Mouse (Mus musculus) C2C12 (cell line): ENCODE data around the gene Minpp1. TPM values are rescaled to one million over a fixed set of nuclear protein-coding genes. Genes with fewer than 3 reads are reported as not detected.

Experiments used
- H3K27me3 ChIP-seq: one replicate; pipeline ENCODE4 v1.6.1; 2011; ENCODE audit not compliant: control insufficient read depth, insufficient read depth, insufficient read length
- H3K36me3 ChIP-seq: one replicate; pipeline ENCODE4 v1.6.1; 2011; ENCODE audit not compliant: control insufficient read depth, insufficient read depth
- H3K4me3 ChIP-seq: one replicate; pipeline ENCODE4 v1.5.1; 2011; ENCODE audit warnings: mild to moderate bottlenecking, control low read depth; ENCODE audit not compliant: poor library complexity, insufficient read depth, severe bottlenecking
- H3K79me2 ChIP-seq: one replicate; pipeline ENCODE4 v1.6.1; 2011; ENCODE audit not compliant: control insufficient read depth, insufficient read depth
- H3K79me3 ChIP-seq: one replicate; pipeline ENCODE4 v1.6.1; 2011; ENCODE audit warnings: low read depth, control low read depth
- H3ac ChIP-seq: one replicate; pipeline ENCODE3; 2011; ENCODE audit warnings: low read depth; ENCODE audit not compliant: control insufficient read depth, insufficient read length
- CEBPB ChIP-seq: IDR thresholded peaks from one replicate; pipeline ENCODE4 v1.6.1; 2011; ENCODE audit warnings: low read depth, mild to moderate bottlenecking, control low read depth, moderate library complexity
- CTCF ChIP-seq: IDR thresholded peaks from one replicate; pipeline ENCODE4 v1.5.1; 2011; ENCODE audit not compliant: control insufficient read depth, insufficient read depth, insufficient read length
- FOSL1 ChIP-seq: IDR thresholded peaks from one replicate; pipeline ENCODE4 v1.8.0; 2011; ENCODE audit warnings: mild to moderate bottlenecking, low read length; ENCODE audit not compliant: poor library complexity, insufficient read depth, severe bottlenecking
- MAX ChIP-seq: IDR thresholded peaks from one replicate; pipeline ENCODE4 v1.6.1; 2011; ENCODE audit warnings: mild to moderate bottlenecking, control low read depth
- MYOD1 ChIP-seq: IDR thresholded peaks from one replicate; pipeline ENCODE4 v1.6.1; 2011; ENCODE audit warnings: low read depth; ENCODE audit not compliant: control insufficient read depth, insufficient read length
- MYOG ChIP-seq: IDR thresholded peaks from one replicate; pipeline ENCODE4 v1.6.1; 2011; ENCODE audit not compliant: control insufficient read depth, insufficient read length; ENCODE audit errors: extremely low read depth
- USF1 ChIP-seq: IDR thresholded peaks from one replicate; pipeline ENCODE4 v1.6.1; 2011; ENCODE audit warnings: low read depth, mild to moderate bottlenecking, control low read depth, moderate library complexity
- polyA plus RNA-seq: library from polyadenylated mRNA; unstranded; fragments of >200 nt; fragmentation: generic; extraction: Trizol; gene quantifications from one replicate; pipeline ENCODE4 v1.2.1, GENCODE M21; 2012; ENCODE audit warnings: missing spikeins

Gene Minpp1
- polyA plus RNA-seq, 1 experiment: 30.4 TPM

- Histone ChIP-seq H3ac (no peak overlapping the region), H3K79me3 (no peaks in the 10 kb centered on the region), H3K79me2 (no peaks in the 10 kb centered on the region), H3K27me3 (peaks cover under 1% of the 10 kb centered on the region), H3K4me3 (no peak overlapping the region), H3K36me3 (no peaks in the 10 kb centered on the region)
- TF ChIP-seq MAX (no peak), MYOD1 (no peak), CEBPB (no peak), USF1 (no peak), MYOG (no peak), CTCF (no peak), FOSL1 (no peak)
Observed at GRCm38 (mm10) chr19:32524516-32524860, 38.9 kb downstream of the Minpp1 start.

GRCm38 (mm10) chr19:32527139-32527538, 41.6 kb downstream of the Minpp1 start:
- Histone ChIP-seq H3K27me3 (peaks cover 3% of the 10 kb centered on the region), H3K79me2 (no peaks in the 10 kb centered on the region), H3K36me3 (no peaks in the 10 kb centered on the region), H3ac (no peak overlapping the region), H3K4me3 (no peak overlapping the region), H3K79me3 (no peaks in the 10 kb centered on the region)
- TF ChIP-seq MYOD1: no peak
- no peak for TF ChIP-seq CTCF
- TF ChIP-seq MAX: no peak
- no peak for TF ChIP-seq MYOG
- TF ChIP-seq FOSL1: no peak
- no peak for TF ChIP-seq USF1
- no peak for TF ChIP-seq CEBPB

- TF ChIP-seq MYOG (no peak), CTCF (no peak), MAX (no peak), CEBPB (no peak), FOSL1 (no peak), USF1 (no peak), MYOD1 (no peak)
- Histone ChIP-seq H3K79me3 (no peaks in the 10 kb centered on the region), H3K79me2 (no peaks in the 10 kb centered on the region), H3K4me3 (no peak overlapping the region), H3ac (no peak overlapping the region), H3K36me3 (no peaks in the 10 kb centered on the region), H3K27me3 (peaks cover 3% of the 10 kb centered on the region)
Observed at GRCm38 (mm10) chr19:32528723-32529122, 43.2 kb downstream of the Minpp1 start.

GRCm38 (mm10) chr19:32529252-32529942, 43.8 kb downstream of the Minpp1 start:
- Histone ChIP-seq H3ac (no peak overlapping the region), H3K4me3 (no peak overlapping the region), H3K79me3 (no peaks in the 10 kb centered on the region), H3K79me2 (no peaks in the 10 kb centered on the region), H3K27me3 (peaks cover 4% of the 10 kb centered on the region), H3K36me3 (no peaks in the 10 kb centered on the region)
- TF ChIP-seq CEBPB: no peak
- TF ChIP-seq USF1: no peak
- TF ChIP-seq FOSL1: no peak
- no peak for TF ChIP-seq MYOG
- no peak for TF ChIP-seq MAX
- no peak for TF ChIP-seq CTCF
- TF ChIP-seq MYOD1: no peak

- H3K27me3 ChIP-seq: peaks cover 7% of the 10 kb centered on the region
- TF ChIP-seq MYOD1 (no peak), CEBPB (no peak), MAX (no peak), MYOG (no peak), FOSL1 (no peak), CTCF (no peak), USF1 (no peak)
Observed at GRCm38 (mm10) chr19:32530296-32530695, 44.7 kb downstream of the Minpp1 start.

More at GRCm38 (mm10) chr19:32530296-32530695, 44.7 kb downstream of the Minpp1 start:
- Histone ChIP-seq H3K4me3 (no peak overlapping the region), H3ac (no peak overlapping the region), H3K79me3 (no peaks in the 10 kb centered on the region), H3K36me3 (no peaks in the 10 kb centered on the region), H3K79me2 (no peaks in the 10 kb centered on the region)
